Mouse (Mus musculus) right cerebral cortex, postnatal 4 days (tissue): ENCODE measurements around the gene Ifitm1.
A peak's percentile ranks its signal among the peaks of the same experiment; 100 is the strongest.

Experiments
- DNase-seq: peaks from one replicate; pipeline ENCODE4 v3.0.0-alpha.2; 2022

Gene Ifitm1

GRCm38 (mm10) chr7:140966921-140967320 is at the start of gene Ifitm1:
TSS of gene Ifitm1 (plus strand) at chr7:140967221.
- DNase-seq: no peak

- DNase-seq: no peak
These were observed 47.1 kb upstream of the Ifitm1 start for GRCm38 (mm10) chr7:140919911-140920310.

GRCm38 (mm10) chr7:140920418-140921029 is 46.5 kb upstream of the Ifitm1 start, which contains the start of gene Nlrp6:
TSS of gene Nlrp6 (plus strand) at chr7:140920902.
- DNase-seq: no peak

- DNase-seq: no peak
These were observed 45.6 kb upstream of the Ifitm1 start for GRCm38 (mm10) chr7:140921225-140921975.

- peak; percentile 56 for DNase-seq
These were observed 44.5 kb upstream of the Ifitm1 start for GRCm38 (mm10) chr7:140922398-140923069.

- no peak for DNase-seq
These were observed 43.8 kb upstream of the Ifitm1 start for GRCm38 (mm10) chr7:140923070-140923775.

- no peak for DNase-seq
These were observed 39.8 kb upstream of the Ifitm1 start for GRCm38 (mm10) chr7:140927181-140927580.

GRCm38 (mm10) chr7:140938436-140938835 is 28.6 kb upstream of the Ifitm1 start:
- no peak for DNase-seq

- DNase-seq: no peak
These were observed 28.1 kb upstream of the Ifitm1 start for GRCm38 (mm10) chr7:140938896-140939295.

- DNase-seq: no peak
These were observed 27.3 kb upstream of the Ifitm1 start for GRCm38 (mm10) chr7:140939669-140940171.

- DNase-seq: peak; percentile 69
These were observed 25.6 kb upstream of the Ifitm1 start, which contains the start of gene Pgghg for GRCm38 (mm10) chr7:140941222-140942051. TSS of gene Pgghg (plus strand) at chr7:140941391.

- DNase-seq: no peak
These were observed 24.7 kb upstream of the Ifitm1 start for GRCm38 (mm10) chr7:140942341-140942740.

- no peak for DNase-seq
These were observed 24.2 kb upstream of the Ifitm1 start for GRCm38 (mm10) chr7:140942811-140943210.

- DNase-seq: no peak
These were observed 23.7 kb upstream of the Ifitm1 start for GRCm38 (mm10) chr7:140943356-140943755.

GRCm38 (mm10) chr7:140944236-140944635 is 22.8 kb upstream of the Ifitm1 start:
- no peak for DNase-seq

- DNase-seq: no peak
These were observed 21.8 kb upstream of the Ifitm1 start for GRCm38 (mm10) chr7:140945247-140945646.

GRCm38 (mm10) chr7:140946311-140946710 is 20.7 kb upstream of the Ifitm1 start:
- DNase-seq: no peak

GRCm38 (mm10) chr7:140946980-140947379 is 20.0 kb upstream of the Ifitm1 start:
- DNase-seq: no peak

GRCm38 (mm10) chr7:140948161-140948560 is 18.9 kb upstream of the Ifitm1 start:
- DNase-seq: no peak

- DNase-seq: no peak
These were observed 17.8 kb upstream of the Ifitm1 start for GRCm38 (mm10) chr7:140949255-140949654.

GRCm38 (mm10) chr7:140949824-140950530 is 17.0 kb upstream of the Ifitm1 start, which contains the start of gene Ifitm5:
TSS of gene Ifitm5 (minus strand) at chr7:140950291.
- DNase-seq: no peak
